ENCODE assay signal across 8 mouse cellular contexts in the genomic region with DNA sequence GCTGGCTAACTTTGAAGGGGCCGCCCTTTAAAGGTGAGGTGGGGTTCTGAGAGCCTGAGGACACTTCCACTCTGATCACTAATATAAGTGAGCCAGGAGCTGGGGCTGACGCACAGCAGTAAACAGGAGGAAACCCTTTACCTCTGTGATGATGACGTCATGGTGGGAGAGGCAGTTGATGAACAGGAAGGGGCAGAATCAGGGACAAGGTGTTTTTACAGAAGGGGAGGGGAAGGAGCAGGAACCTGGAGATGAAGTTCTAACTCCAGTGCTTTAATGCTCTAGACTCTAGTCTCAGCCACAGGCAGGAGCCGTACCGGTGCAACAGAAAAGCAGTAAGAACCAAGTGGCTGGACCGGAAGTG. TPM values are rescaled to one million over a fixed set of nuclear protein-coding genes. Genes with fewer than 3 reads are reported as not detected.
A peak's percentile ranks its signal among the peaks of the same experiment; 100 is the strongest.
DNase-seq lines count a peak whose midpoint lies in the region; ATAC-seq lines count a peak whose summit lies in the region.

No protein-coding gene starts in this region.

- H3K4me2 ChIP-seq in forebrain, embryonic 14.5 days (ENCODE audit: low read length) = peak overlapping the region; percentile 95
- peak overlapping the region; percentile 86 for H3K4me2 ChIP-seq in limb, embryonic 15.5 days
- peak overlapping the region; percentile 66 for H3K4me2 ChIP-seq in midbrain, embryonic 16.5 days (ENCODE audit: low read length)

- peak; percentile 15 for ATAC-seq in forebrain, embryonic 14.5 days
- ATAC-seq in limb, embryonic 15.5 days (ENCODE audit: insufficient number of reproducible peaks, low FRiP score, low TSS enrichment, low read depth) = no peak
- ATAC-seq in midbrain, embryonic 16.5 days = peak; percentile 43

- peak overlapping the region; percentile 84 for H3K9ac ChIP-seq in forebrain, embryonic 14.5 days (ENCODE audit: low read length)
- H3K9ac ChIP-seq in limb, embryonic 15.5 days = peak overlapping the region; percentile 67
- peak overlapping the region; percentile 86 for H3K9ac ChIP-seq in midbrain, embryonic 16.5 days (ENCODE audit: low read depth, low read length)

- no peaks in the 10 kb centered on the region for H3K27me3 ChIP-seq in forebrain, embryonic 14.5 days (replicated peaks; ENCODE audit: control insufficient read depth, insufficient read depth, low read length)
- no peaks in the 10 kb centered on the region for H3K27me3 ChIP-seq in limb, embryonic 15.5 days
- H3K27me3 ChIP-seq in midbrain, embryonic 16.5 days (ENCODE audit: control insufficient read depth, insufficient read depth, low read depth, low read length) = no peaks in the 10 kb centered on the region

- peaks cover 72% of the 10 kb centered on the region for H3K36me3 ChIP-seq in forebrain, embryonic 14.5 days (ENCODE audit: control insufficient read depth, insufficient read depth, low read length)
- peaks cover 74% of the 10 kb centered on the region for H3K36me3 ChIP-seq in limb, embryonic 15.5 days
- peaks cover 26% of the 10 kb centered on the region for H3K36me3 ChIP-seq in midbrain, embryonic 16.5 days (ENCODE audit: control insufficient read depth, insufficient read depth, low read length)

- DNase-seq in left cerebral cortex, postnatal 25 days (ENCODE audit: low spot score in 2 of 2) = peak; percentile 41 to 53
- DNase-seq in left cerebral cortex, adult 18-20 months (ENCODE audit: low spot score in 2 of 2) = no peak
- DNase-seq in ZHBTc4 (ENCODE audit: low read depth, low spot score) = peak; percentile 74
- peak; percentile 44 for DNase-seq in forebrain, embryonic 14.5 days (ENCODE audit: low spot score)
- no peak for DNase-seq in Muller cell, postnatal 12 days (ENCODE audit: inconsistent ontology term)
- DNase-seq in gastrocnemius, postnatal 25 days = no peak

- peaks cover 11% of the 10 kb centered on the region for H3K4me1 ChIP-seq in forebrain, embryonic 14.5 days (ENCODE audit: control insufficient read depth, insufficient read depth, low read length)
- peaks cover 17% of the 10 kb centered on the region for H3K4me1 ChIP-seq in limb, embryonic 15.5 days
- peaks cover 16% of the 10 kb centered on the region for H3K4me1 ChIP-seq in midbrain, embryonic 16.5 days (ENCODE audit: control insufficient read depth, insufficient read depth, low read length)

- H3K27ac ChIP-seq in forebrain, embryonic 14.5 days (ENCODE audit: low read depth, low read length) = peak overlapping the region; percentile 84
- H3K27ac ChIP-seq in limb, embryonic 15.5 days = peak overlapping the region; percentile 85
- H3K27ac ChIP-seq in midbrain, embryonic 16.5 days (ENCODE audit: low read length) = peak overlapping the region; percentile 91

- no peaks in the 10 kb centered on the region for H3K9me3 ChIP-seq in forebrain, embryonic 14.5 days (replicated peaks; ENCODE audit: control insufficient read depth, low read length)
- no peaks in the 10 kb centered on the region for H3K9me3 ChIP-seq in limb, embryonic 15.5 days
- H3K9me3 ChIP-seq in midbrain, embryonic 16.5 days (replicated peaks; ENCODE audit: control insufficient read depth, low read length, poor library complexity, severe bottlenecking) = no peaks in the 10 kb centered on the region

- intact Hi-C loops in left cerebral cortex, postnatal 25 days (cut with DNase I) = no loop called here

- 10% methylated on average over 6 of the region's 6 CpGs for WGBS in forebrain, embryonic 14.5 days
- WGBS in limb, embryonic 15.5 days = 10% methylated on average over 6 of the region's 6 CpGs
- 10% methylated on average over 6 of the region's 6 CpGs for WGBS in midbrain, embryonic 16.5 days

- peak overlapping the region; percentile 76 for H3K4me3 ChIP-seq in forebrain, embryonic 14.5 days (ENCODE audit: low read depth, low read length)
- H3K4me3 ChIP-seq in limb, embryonic 15.5 days = peak overlapping the region; percentile 64
- H3K4me3 ChIP-seq in midbrain, embryonic 16.5 days (ENCODE audit: low read depth, low read length) = peak overlapping the region; percentile 59

RNA-seq across cellular contexts. Expression of a gene that starts 0.7 kb away (rescaled TPM):
- 10 to 100 TPM; 13.4 to 15.7 TPM for total RNA-seq in left cerebral cortex, postnatal 25 days (2021)
- 10 to 100 TPM; 13.2 to 15.6 TPM for total RNA-seq in left cerebral cortex, adult 18-20 months (2021)
- polyA plus RNA-seq in forebrain, embryonic 14.5 days (2014; fragmentation: Nextera tagmentation; extraction: Ambion mirVana) = 43.6 and 48.8 TPM in 2 replicates
- 62.0 and 65.5 TPM in 2 replicates for polyA plus RNA-seq in limb, embryonic 15.5 days (2015; fragmentation: Nextera tagmentation; extraction: Ambion mirVana)
- polyA plus RNA-seq in midbrain, embryonic 16.5 days (2015; fragmentation: Nextera tagmentation; extraction: Ambion mirVana) = 41.1 and 43.4 TPM in 2 replicates
- total RNA-seq in gastrocnemius, postnatal 25 days (2021) = 10 to 100 TPM; 10.1 to 16.5 TPM

RNA-seq across cellular contexts. Expression of a gene that starts 6.9 kb away (rescaled TPM):
- total RNA-seq in left cerebral cortex, postnatal 25 days (2021) = 100 to 1,000 TPM; 145 to 149 TPM
- total RNA-seq in left cerebral cortex, adult 18-20 months (2021) = 100 to 1,000 TPM; 136 to 146 TPM
- 266 and 329 TPM in 2 replicates for polyA plus RNA-seq in forebrain, embryonic 14.5 days (2014; fragmentation: Nextera tagmentation; extraction: Ambion mirVana)
- 309 and 325 TPM in 2 replicates for polyA plus RNA-seq in limb, embryonic 15.5 days (2015; fragmentation: Nextera tagmentation; extraction: Ambion mirVana)
- polyA plus RNA-seq in midbrain, embryonic 16.5 days (2015; fragmentation: Nextera tagmentation; extraction: Ambion mirVana) = 229 and 244 TPM in 2 replicates
- total RNA-seq in gastrocnemius, postnatal 25 days (2021) = 100 to 1,000 TPM; 174 to 185 TPM

RNA-seq across cellular contexts. Expression of a gene that starts 13.7 kb away (rescaled TPM):
- 10 to 100 TPM; 24.1 to 25.3 TPM for total RNA-seq in left cerebral cortex, postnatal 25 days (2021)
- 10 to 100 TPM; 21.0 to 23.5 TPM for total RNA-seq in left cerebral cortex, adult 18-20 months (2021)
- 27.6 and 28.9 TPM in 2 replicates for polyA plus RNA-seq in forebrain, embryonic 14.5 days (2014; fragmentation: Nextera tagmentation; extraction: Ambion mirVana)
- 18.8 and 20.6 TPM in 2 replicates for polyA plus RNA-seq in limb, embryonic 15.5 days (2015; fragmentation: Nextera tagmentation; extraction: Ambion mirVana)
- 23.0 and 25.4 TPM in 2 replicates for polyA plus RNA-seq in midbrain, embryonic 16.5 days (2015; fragmentation: Nextera tagmentation; extraction: Ambion mirVana)
- total RNA-seq in gastrocnemius, postnatal 25 days (2021) = 1 to 10 TPM; 6.8 to 7.7 TPM

RNA-seq across cellular contexts. Expression of a gene that starts 19.6 kb away (rescaled TPM):
- 10 to 100 TPM; 13.0 to 13.9 TPM for total RNA-seq in left cerebral cortex, postnatal 25 days (2021)
- total RNA-seq in left cerebral cortex, adult 18-20 months (2021) = 10 to 100 TPM; 16.8 to 19.1 TPM
- 22.6 and 26.9 TPM in 2 replicates for polyA plus RNA-seq in forebrain, embryonic 14.5 days (2014; fragmentation: Nextera tagmentation; extraction: Ambion mirVana)
- 13.5 and 15.1 TPM in 2 replicates for polyA plus RNA-seq in limb, embryonic 15.5 days (2015; fragmentation: Nextera tagmentation; extraction: Ambion mirVana)
- polyA plus RNA-seq in midbrain, embryonic 16.5 days (2015; fragmentation: Nextera tagmentation; extraction: Ambion mirVana) = 22.4 and 26.4 TPM in 2 replicates
- total RNA-seq in gastrocnemius, postnatal 25 days (2021) = 1 to 10 TPM; 6.2 to 6.3 TPM

Comparison
In these comparisons a context has a peak if more than half of its experiments do, and no peak if none do; other contexts are left out.
1. DNase-seq: peak in left cerebral cortex, postnatal 25 days (2 of 2), ZHBTc4 (single experiment) and forebrain, embryonic 14.5 days (single experiment); none in left cerebral cortex, adult 18-20 months (0 of 2), Muller cell, postnatal 12 days (single experiment) and gastrocnemius, postnatal 25 days (single experiment).
2. Peak in every context shown above with its lines, with median percentiles within 50 percentile points of each other: H3K27ac ChIP-seq, H3K4me2 ChIP-seq, H3K4me3 ChIP-seq and H3K9ac ChIP-seq.